Mouse (Mus musculus) spleen, adult 12 weeks (tissue): ENCODE measurements around the gene Slc30a5.
"Not testable (repeated sequence)": the region's sequence is repeated elsewhere in the genome, so short reads cannot be mapped to it uniquely, and the experiment has no call there.

Experiments used
- DNase-seq: peaks from one replicate; pipeline ENCODE4 v3.0.0; 2022; ENCODE audit warnings: low spot score

Gene Slc30a5

DNA sequence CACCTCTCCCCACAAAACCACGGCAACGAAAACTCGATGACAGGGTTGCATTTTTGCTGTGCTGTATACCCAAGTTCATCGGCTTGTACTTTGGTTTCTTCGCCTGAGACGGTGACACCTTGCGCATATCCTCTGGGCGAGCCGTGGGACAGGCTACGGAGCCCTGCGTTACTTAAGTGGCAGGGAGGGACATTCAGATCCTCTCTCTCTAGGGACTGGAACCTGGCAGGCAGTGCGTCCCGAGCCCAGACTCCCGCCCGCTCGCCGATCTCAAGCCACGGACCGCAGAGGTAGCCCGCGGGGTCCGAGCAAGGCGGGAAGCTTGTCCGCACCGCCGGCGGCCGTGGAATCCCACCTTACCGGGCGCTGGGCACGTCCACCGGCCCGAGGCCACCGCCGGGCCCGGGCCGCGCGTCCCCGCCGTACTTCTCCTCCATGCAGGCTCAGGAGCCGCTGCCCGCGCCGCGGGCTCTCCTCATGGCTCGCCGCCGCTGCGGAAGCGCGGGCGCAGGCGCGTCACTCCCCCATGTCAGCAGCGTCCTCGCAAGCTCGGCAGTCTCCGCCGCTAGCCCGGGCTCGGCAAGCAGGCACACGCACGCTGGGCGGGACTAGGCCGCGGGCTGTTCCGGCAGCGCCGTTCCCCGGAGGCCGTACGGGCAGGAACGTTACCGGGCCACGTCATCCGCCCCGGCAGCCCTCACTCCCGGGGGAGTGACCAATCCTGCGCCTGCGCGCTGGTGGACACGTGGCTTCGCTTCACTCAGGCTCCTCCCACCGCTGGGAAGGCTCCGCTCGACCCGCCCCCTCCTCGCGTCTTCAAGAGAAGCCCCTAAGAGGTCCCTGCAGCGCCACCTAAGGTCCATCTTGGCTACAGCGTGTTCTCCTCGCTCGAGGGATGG, at the start of gene Slc30a5:
TSS of gene Slc30a5 (minus strand) at position 687 of the 899 bp plus-strand sequence.
- DNase-seq: peak; percentile 99

DNA sequence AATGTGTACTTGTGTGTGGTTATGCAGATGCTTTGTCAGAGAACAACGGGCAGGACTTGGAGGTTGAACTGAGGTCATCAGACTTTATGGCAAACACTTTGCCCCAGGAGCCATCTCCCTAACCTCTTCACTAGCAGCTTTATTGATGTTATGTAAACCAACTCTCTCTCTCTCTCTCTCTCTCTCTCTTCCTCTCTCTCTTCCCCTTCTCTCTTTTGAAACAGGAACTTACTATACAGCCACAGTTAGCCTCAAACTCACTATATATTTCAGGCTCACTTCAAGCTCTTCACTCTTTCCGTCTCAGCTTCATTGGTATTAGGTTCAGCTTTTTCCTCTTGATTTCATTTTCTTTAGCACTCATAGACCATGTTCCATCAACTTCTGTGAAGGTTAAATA, 48.7 kb upstream of the Slc30a5 start:
- DNase-seq: no peak

DNA sequence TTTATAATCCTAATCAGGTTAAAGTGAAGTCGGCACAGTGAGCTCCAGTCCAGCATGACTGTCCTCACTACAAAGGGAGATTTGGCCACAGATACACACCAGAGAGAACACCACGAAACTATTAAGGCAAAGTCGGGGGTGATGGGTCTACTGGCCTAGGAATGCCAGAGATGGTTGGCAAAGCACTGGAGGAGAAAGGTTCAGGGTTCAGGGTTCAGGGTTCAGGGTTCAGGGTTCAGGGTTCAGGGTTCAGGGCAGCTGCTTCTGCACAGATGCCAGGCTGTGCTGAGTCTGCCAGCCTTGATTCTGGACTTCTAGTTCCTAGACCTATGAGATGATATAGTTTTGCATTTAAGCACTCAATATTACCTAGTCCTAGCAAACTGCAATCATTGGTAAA, 46.6 kb upstream of the Slc30a5 start:
- no peak for DNase-seq

DNA sequence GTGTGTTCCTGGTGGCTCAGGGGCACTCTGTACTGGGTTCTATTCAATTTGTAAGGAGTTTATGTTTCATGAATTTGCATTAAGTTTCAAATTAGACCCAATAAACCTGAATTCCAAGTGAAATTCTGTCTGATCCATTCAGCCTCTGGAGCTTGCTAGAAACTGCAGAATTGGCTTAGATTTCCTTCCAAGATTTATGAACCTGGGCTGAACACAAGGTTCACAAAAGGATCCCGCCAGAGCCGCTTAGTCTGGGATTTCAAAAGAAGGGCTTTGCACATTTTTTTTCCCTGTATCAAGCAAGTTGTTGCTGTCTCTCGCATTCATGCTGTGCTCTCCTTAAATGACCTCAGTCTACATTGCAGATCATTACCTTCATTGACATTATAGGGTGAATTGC, 46.1 kb upstream of the Slc30a5 start:
- no peak for DNase-seq

DNA sequence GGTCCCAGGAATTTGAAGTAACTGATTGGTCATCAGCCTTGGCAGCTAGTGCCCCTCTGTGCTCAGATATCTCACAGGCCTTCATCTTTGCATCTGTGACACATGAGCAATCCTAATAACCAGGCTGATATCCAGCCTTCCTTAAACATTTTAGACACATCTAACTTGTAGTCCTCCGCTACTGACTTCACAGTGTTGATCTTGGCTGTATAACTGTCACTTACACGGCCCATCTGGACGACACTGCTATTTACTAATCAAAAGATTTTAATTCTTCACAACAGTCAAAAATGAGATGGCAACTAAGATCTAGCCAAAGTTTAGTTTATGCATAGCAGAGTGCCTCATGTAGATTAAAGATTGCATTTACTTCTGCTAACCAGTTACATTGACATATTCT, 45.0 kb upstream of the Slc30a5 start:
- no peak for DNase-seq

DNA sequence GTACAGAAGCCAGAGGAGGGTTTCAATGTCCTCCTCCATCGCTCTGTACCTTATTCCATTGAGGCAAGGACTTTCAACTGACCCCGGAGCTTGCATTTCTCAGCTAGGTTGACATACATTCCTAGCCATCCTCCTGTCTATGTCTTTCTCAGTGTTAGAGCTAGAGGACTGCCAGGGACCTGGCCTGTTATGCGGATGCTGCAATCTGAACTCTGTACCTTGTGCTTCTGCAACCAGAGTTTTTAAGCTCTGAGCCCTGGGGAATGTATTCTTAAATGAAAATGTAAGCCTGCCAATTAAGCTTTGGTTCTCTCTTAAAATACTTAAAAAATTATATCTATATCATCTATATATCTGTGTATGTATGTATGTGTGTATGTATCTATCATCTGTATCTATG, 44.5 kb upstream of the Slc30a5 start:
- no peak for DNase-seq

DNA sequence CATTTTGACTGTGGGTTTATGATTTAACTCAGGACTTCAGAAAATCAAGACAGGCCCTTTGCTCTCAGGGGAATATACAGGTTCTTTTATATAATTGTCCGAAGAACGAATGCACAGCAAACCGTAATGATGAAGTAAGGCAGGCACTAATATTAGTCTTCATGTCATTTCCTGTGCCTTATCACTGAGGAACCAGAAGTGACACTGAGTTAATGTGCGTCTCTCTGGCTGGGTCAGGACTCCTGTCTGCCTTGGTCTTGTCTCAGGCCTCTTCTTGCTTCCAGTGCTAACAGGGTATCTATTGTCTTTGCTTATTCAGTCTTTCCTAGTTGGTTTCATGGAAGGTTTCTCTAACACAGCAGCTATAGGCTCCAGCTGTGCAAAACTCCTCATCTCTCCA, 41.9 kb upstream of the Slc30a5 start:
- no peak for DNase-seq

DNA sequence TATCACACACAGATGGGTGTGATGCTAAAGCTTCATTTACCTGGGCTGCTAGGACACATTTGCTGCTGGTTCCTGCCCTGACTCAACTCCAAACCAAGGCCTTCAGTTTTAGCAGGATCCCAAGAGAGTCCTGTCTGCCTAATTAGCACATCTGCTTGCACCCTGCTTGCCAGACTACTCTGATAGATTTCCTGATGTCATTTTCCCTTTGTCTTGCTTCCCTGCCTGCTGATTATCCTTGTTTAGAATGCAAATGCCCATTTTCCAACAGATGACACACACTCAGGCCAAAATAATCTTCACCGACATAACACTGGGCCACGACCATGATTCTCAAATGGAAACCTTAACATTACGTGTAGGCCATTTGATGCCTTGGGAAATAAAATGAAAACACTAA, 41.4 kb upstream of the Slc30a5 start:
- no peak for DNase-seq

DNA sequence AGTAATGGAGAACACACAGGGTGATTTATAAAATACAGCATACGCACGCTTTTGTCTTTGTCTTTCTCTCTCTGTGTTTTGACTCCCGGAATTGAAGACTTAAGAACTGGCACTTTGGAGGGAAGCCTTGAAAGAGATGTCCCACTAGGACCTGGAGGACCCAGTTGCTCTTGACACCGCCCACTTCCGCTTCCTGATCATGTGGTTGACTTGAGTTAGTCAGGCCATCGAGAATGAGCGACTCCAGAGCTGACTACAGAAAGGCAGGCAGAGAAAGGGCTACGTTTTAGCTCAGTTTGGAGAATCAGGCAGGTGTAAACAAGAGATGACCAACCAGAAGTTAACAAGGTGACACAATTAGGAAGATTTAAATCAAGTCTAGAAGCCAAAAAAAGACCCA, 40.3 kb upstream of the Slc30a5 start:
- DNase-seq: no peak

DNA sequence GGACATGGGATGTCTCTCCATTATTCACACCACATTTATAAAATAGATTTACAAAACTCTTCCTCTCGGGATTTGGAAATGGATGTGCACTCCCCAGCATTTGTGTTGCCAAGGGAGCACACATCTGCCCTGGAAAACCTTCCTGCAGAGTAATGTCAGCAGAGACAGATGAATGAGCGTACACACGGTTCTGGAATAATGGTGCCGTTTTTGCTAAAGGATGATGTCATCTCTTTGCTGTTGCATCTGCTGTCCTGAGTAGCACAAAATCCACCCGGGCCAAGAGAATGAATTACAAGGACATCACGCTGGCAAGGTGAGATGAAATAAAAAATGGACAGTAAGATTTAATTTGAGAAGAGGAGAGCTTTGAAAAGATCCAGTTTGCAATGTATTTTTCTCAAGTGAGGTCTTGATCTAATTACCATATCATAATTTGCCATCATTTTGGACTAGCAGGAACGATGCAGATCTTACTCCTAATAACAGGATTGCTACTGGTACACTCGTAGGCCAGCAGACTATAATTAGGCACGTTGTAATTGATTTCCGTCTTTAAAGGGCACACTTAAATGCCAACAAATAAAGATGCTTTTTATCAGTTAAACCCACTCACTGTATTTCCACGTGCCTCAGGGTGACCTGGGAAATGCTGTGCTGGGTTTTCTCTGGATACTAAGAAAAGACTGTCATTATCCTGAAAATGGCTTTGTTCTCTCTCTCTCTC, 38.4 kb upstream of the Slc30a5 start:
- DNase-seq: no peak

DNA sequence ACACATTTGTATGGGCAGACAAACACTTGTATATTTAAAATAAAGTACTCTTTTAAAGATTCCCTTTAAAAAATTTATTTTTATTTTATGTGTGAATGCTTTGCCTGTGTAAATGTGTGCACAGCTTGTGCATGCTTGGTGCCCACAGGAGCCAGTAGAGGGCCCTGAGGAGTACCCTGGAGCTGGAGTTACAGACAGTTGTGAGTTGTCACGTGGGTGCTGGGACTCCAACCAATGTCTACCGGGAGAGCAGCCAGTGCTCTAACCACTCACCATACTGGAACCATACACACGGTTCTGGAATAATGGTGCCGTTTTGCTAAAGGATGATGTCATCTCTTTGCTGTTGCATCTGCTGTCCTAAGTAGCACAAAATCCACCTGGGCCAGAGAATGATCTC, 36.6 kb upstream of the Slc30a5 start:
- DNase-seq: no peak

DNA sequence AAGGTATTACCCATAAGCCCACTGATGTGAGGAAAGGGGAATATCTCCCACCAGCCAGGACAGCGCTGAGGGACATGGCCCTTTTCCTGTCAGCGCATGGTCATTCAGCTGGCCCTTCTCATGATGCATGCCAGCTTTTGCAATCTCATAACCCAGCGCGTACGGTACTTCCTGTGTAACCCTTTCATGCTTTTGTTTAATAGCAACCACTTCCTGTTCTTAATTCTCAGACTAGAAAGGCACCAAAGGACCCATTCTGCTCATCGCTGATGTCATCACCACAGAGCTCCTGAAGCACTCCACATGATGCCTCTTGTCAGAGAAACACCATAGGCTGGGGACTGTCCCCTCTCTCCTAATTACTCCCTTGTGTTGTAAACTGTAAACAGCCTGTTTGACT, 33.1 kb upstream of the Slc30a5 start:
- no peak for DNase-seq

DNA sequence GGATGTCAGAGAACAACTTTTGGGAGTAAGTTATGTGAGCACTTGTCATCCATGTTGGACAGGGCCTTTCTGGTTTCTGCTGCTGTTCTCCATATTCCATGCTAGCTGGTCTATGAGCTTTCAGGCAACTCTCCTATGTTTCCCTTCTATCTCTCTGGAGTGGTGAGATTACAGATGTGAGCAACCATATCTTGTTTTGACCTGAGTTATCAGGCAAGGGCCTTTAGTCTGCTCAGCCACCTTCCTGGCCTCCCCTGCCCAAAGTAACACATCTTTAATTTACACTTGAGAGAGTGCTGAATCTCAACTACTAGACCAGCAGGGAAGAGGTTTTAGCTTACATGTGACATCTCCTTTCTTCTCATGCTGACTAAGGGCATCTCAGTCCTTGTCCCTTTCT, 32.5 kb upstream of the Slc30a5 start:
- DNase-seq: no peak

DNA sequence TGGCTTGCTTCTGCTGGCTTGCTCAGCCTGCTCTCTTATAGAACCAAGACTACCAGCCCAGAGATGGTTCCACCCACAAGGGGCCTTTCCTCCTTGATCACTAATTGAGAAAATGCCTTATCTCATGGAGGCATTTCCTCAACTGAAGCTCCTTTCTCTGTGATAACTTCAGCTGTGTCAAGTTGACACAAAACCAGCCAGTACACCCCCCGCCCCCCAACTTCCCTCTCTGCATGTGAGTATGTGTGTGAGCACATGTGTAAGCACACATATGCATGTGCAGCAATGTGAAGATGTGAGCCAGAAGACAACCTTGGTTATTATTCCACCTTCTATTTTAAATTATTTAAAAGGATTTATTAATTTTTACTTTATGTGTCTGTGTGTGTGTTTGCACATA, 30.7 kb upstream of the Slc30a5 start:
- not testable (repeated sequence) for DNase-seq

DNA sequence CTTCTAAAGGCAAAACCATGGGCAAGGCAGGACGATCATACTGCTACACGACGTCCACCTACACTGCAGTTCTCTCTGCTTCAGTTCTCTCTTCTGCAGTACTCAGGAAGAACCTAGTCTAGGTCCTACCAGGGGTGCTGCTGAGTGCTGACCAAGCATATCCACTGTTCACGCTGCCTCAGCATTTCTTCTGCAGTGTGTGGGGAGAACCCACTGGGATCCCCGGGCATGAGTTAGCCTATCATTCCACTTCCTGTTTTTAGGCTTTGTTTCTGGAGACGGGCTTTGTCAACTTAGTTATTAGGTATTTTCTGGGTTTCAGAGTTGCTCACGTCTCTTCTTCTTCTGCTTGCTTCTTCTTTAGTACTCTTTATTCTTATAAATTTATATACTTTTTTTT, 25.9 kb upstream of the Slc30a5 start:
- DNase-seq: no peak

DNA sequence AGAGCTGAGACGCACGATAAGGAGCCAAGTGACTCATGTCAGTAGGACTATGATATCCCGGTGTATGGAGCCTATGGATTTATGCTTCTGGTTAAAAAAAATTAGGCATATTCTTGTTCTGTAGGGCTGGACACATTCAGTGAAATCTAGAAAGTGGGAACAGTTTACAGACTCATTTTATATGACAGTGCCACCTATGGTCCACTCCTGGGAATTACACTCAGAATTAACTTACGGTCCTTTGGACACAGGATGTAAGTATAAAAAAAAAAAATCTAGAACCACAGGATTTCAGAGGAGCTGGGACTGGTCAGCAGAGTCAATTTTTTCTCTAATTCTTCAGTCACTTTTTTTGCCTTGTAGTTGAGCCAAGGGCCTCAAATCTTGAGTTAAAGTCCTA, 20.9 kb upstream of the Slc30a5 start:
- DNase-seq: no peak

DNA sequence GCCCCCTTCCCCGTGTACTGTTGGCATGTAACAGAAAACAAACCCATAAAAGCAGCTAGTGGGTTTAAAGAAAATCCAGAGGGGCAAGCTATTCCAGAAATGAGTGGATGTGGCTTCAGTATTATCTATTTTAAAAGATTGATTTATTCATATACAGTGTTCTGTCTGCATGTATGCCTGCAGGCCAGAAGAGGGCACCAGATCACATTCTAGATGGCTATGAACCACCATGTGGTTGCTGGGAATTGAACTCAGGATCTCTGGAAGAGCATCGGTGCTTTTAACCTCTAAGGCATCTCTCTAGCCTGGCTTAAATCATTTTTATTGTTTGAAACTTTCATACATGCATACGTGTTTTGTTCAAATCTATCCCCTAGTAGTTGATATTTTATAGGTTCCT, 19.9 kb upstream of the Slc30a5 start:
- DNase-seq: no peak

DNA sequence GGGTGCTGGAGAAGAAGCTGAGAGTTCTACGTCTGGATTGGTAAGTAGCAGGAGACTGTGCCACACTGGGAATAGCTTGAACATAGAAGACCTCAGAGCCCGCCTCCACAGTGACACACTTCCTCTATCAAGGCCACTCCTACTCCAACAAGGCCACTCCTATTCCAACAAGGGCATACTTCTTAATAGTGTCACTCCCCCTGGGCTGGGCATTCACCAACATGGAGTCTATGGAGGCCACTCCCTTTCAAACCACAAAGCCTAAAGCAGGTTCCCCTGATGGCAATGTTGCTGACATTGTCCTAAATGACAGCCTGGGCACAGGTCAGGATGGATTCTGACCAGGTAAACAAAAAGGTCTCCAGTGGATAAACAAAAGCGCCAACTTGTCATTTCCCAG, 15.9 kb upstream of the Slc30a5 start:
- DNase-seq: no peak

DNA sequence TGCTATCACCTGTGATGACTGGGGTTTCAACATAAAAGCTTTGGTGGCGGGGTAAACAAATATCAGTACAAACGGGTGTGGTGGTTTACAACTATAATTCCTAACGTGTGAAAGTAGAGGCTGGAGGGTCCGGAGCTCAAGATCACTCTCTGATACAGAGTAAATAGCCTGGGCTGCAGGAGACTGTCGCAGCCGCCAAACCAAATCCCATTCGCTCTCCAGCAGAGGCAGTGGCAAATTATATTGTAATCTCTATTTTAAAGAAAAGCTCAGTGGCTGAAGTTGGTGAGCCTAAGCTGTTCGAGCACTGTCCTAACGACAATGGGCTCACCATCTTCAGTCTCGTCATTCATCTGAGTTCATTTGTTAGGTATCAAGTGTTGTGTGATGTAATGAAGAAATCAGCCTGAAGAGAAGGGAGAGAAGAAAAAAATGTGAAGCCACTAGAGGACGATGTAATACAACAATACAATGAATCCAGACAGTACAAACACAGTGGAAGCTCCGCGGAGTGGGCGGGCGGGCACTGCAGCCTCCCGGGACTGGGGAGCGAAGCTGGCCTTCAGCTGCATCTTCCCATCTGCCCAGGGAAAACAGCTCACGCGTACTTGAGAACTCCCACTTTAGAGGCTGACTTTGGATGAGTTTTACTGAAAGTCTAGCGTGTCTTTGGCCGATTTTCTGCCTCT, 13.8 kb upstream of the Slc30a5 start:
- no peak for DNase-seq

DNA sequence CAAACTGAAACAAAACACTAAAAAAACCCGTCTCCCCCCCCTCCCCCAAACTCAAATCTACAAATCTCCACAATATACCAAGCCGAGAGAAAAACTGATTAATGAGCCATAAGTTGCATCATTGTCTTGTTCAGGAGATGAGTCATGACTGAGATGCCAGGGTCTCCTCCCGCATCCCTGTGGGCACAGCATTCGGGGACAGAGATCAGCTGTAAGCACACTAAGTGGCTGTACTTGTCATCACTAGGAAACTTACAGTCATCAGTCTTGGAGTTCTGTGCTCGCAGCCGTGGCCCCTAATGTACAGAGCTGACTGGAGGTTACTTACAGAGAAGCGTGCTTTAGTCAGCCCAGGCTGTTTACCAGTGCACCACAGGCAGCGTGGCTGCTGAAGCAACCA, 13.0 kb upstream of the Slc30a5 start:
- no peak for DNase-seq

DNA sequence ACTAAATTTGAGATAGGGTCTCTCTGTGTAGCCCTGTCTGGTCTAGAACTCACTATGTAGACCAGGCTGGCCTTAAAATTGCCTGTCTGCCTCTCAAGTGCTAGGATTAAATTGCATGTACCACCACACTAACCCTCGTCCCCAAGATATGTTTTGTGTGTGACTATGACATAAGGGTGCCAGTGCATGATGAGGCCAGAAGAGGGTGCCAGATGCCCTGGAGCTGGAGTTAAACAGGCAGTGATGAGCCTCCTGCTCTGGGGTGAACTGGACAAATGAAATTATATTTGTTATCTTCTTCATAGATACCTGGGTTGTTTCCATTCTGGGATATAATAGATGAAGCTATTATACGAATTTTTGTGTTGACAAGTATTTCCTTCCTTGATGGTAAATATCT, 10.7 kb upstream of the Slc30a5 start:
- DNase-seq: no peak

DNA sequence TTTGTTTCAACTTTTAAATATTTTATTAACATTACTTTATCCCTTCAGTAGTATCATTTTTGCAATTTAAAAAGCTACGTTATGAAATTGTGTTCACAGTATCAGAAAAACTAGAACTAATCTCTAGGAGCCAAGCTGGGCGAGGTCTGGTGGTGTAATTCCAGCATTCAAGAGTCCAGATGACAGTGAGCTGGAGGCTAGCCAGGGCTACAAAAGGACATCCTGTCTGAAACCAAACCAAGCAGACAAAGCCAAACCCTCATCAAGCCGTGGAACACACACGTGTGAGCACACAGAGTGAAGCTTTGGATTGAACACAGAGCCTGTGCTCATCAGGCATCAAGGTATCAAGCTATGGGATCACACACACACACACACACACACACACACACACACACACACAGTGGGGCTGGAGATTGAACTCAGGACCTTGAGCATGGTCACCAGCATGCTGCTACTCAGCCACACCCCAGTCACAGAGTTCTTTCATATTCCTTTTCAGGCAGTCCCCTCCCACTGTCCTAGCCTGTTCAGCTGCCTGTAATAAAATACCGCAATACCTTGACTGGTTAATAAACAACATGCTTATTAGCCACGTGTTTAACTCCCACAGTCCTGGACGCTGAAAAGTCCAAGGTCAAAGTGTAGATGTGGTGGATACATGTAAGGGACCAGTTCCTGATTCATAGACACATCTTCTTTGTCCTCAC, 9.9 kb upstream of the Slc30a5 start:
- DNase-seq: no peak
